Mouse (Mus musculus) spleen, adult 2 months (tissue): ENCODE measurements around the gene Dclk1.

Source experiments
- CTCF ChIP-seq: fragments of 200-500 bp; IDR thresholded peaks from 2 replicates; pipeline ENCODE4 v1.5.1; 2011; ENCODE audit warnings: mild to moderate bottlenecking, inconsistent platforms; ENCODE audit not compliant: insufficient read depth, insufficient read length, insufficient replicate concordance; ENCODE audit errors: extremely low read depth
- POLR2A ChIP-seq: fragments of 200-500 bp; IDR thresholded peaks from 2 replicates; pipeline ENCODE4 v1.6.1; 2011; ENCODE audit warnings: low read depth, low read length, inconsistent platforms

- no peak for TF ChIP-seq CTCF
- no peak for TF ChIP-seq POLR2A
These were observed 173.4 kb downstream of the Dclk1 start for GRCm38 (mm10) chr3:55415527-55415950.
